ENCODE assay signal across 8 mouse cellular contexts in genomic region chr11:102604010-102604584, GRCm38 (mm10). TPM values are rescaled to one million over a fixed set of nuclear protein-coding genes. Genes with fewer than 3 reads are reported as not detected.
DNase-seq lines count a peak whose midpoint lies in the region; ATAC-seq lines count a peak whose summit lies in the region.

Fzd2 (plus strand) TSS chr11:102604396.

- H3K4me2 ChIP-seq in hindbrain, embryonic 11.5 days (replicated peaks; ENCODE audit: low read depth, low read length) = peak within 1 kb of the TSS; percentile 78
- peak within 1 kb of the TSS; percentile 82 for H3K4me2 ChIP-seq in lung, embryonic 16.5 days (ENCODE audit: low read depth, low read length)

- no peaks in the 10 kb centered on the region for H3K9me3 ChIP-seq in hindbrain, embryonic 11.5 days (ENCODE audit: control insufficient read depth, low read length)
- no peaks in the 10 kb centered on the region for H3K9me3 ChIP-seq in lung, embryonic 16.5 days (ENCODE audit: control insufficient read depth, low read length)

- peak within 1 kb of the TSS; percentile 99 for H3K27ac ChIP-seq in hindbrain, embryonic 11.5 days (ENCODE audit: low read depth, low read length)
- peak within 1 kb of the TSS; percentile 99 for H3K27ac ChIP-seq in lung, embryonic 16.5 days (ENCODE audit: low read length)

- H3K9ac ChIP-seq in hindbrain, embryonic 11.5 days (ENCODE audit: low read depth, low read length) = peak within 1 kb of the TSS; percentile 96
- H3K9ac ChIP-seq in lung, embryonic 16.5 days (ENCODE audit: low read length) = peak within 1 kb of the TSS; percentile 84

- no peaks in the 10 kb centered on the region for H3K36me3 ChIP-seq in hindbrain, embryonic 11.5 days (ENCODE audit: control insufficient read depth, insufficient read depth, low read length)
- no peaks in the 10 kb centered on the region for H3K36me3 ChIP-seq in lung, embryonic 16.5 days (ENCODE audit: control insufficient read depth, insufficient read depth, low read length)

- peak; percentile 93 for ATAC-seq in hindbrain, embryonic 11.5 days (ENCODE audit: low FRiP score)
- peak; percentile 93 for ATAC-seq in lung, embryonic 16.5 days (ENCODE audit: low read depth)

- peak within 1 kb of the TSS; percentile 87 for H3K4me3 ChIP-seq in hindbrain, embryonic 11.5 days (ENCODE audit: low read depth, low read length)
- H3K4me3 ChIP-seq in lung, embryonic 16.5 days (ENCODE audit: low read length) = peak within 1 kb of the TSS; percentile 87

- WGBS in hindbrain, embryonic 11.5 days = under 1% methylated on average over 26 of the region's 31 CpGs
- whole genome bisulfite sequencing in lung, embryonic 16.5 days = under 1% methylated on average over 30 of the region's 31 CpGs

- DNase-seq in Muller cell, postnatal 12 days (ENCODE audit: inconsistent ontology term) = peak; percentile 96
- peak; percentile 46 for DNase-seq in cerebellum, adult 9-11 months
- DNase-seq in frontal cortex, postnatal 10 days (ENCODE audit: low spot score in 2 of 2) = peak; percentile 77
- peak; percentile 98 for DNase-seq in hindbrain, embryonic 11.5 days (ENCODE audit: low spot score)
- DNase-seq in layer of hippocampus, postnatal 10 days (ENCODE audit: low spot score in 2 of 2) = peak; percentile 72 to 77
- DNase-seq in retina, adult 2 months (ENCODE audit: low read depth, low spot score) = peak; percentile 55
- DNase-seq in T-cell, adult 2 months (ENCODE audit: low spot score) = no peak

- H3K27me3 ChIP-seq in hindbrain, embryonic 11.5 days (ENCODE audit: control insufficient read depth, insufficient read depth, low read length) = no peaks in the 10 kb centered on the region
- peaks cover 3% of the 10 kb centered on the region; the same call in 1 of the 2 replicates for H3K27me3 ChIP-seq in lung, embryonic 16.5 days (ENCODE audit: control insufficient read depth, insufficient read depth, low read depth, low read length)

- H3K4me1 ChIP-seq in hindbrain, embryonic 11.5 days (replicated peaks; ENCODE audit: control insufficient read depth, insufficient read depth, low read length) = peaks cover 15% of the 10 kb centered on the region
- H3K4me1 ChIP-seq in lung, embryonic 16.5 days (replicated peaks; ENCODE audit: control insufficient read depth, insufficient read depth, low read length) = peaks cover 19% of the 10 kb centered on the region

RNA-seq across cellular contexts. Expression of gene Fzd2, which starts in this region (rescaled TPM):
- polyA plus RNA-seq in hindbrain, embryonic 11.5 days (2014; fragmentation: Nextera tagmentation; extraction: Ambion mirVana) = 29.5 and 31.7 TPM in 2 replicates
- 10 to 100 TPM in 1 of 2 experiments, 1 to 10 TPM in 1; 9.3 to 10.2 TPM for total RNA-seq in layer of hippocampus, postnatal 10 days (2021)
- 25.9 and 27.8 TPM in 2 replicates for polyA plus RNA-seq in lung, embryonic 16.5 days (2015; fragmentation: Nextera tagmentation; extraction: Ambion mirVana)
